ENCODE assay signal across 8 mouse cellular contexts in the genomic region with DNA sequence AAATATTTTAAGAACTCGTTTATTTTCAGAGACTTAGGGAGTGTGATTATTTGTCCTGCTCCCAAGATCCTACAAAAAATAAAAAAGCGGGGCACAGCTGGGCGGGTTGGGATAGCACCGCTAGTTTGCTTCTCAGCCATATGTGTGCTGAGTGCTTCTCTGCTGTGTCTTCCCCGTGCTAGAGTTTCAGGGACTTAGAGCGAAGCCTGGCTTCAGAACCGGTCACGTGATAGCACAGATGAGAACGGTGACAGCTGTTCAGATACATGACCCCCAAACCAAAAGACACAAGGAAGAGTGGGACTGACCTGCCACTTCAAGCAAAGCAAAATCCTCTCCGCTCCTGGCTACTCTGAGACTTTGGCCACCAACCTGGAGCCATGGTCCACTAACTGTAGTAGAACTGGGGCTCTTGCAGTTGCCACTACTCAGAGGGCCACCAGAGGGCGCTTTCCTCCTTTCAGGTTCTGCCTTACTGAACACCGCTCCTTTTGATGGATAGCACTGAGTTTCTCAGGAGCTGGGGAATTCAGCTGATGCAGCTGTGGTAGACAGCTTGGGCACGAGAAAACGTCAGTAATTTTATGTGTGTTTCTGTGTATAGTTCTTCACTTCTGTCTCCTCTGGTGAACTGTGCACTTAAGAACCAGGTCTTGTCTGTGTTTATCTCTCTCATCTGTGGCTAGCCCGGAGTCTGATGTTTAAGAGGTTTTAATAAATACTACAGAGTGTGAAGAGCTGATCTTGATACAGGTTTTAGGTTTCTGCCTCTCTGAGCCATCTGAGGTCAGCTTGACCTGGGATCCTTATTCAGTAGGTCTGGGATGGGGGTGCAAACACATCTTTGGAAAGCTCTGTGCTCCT.
DNase-seq lines count a peak whose midpoint lies in the region; ATAC-seq and TF ChIP-seq lines count a peak whose summit lies in the region.

No protein-coding gene starts in this region.

- TF ChIP-seq CTCF in C2C12 (IDR thresholded peaks at IDR 0.05; ENCODE audit: control insufficient read depth, insufficient read depth, insufficient read length) = peak; percentile 71
- peak; percentile 98 for TF ChIP-seq CTCF in brain, embryonic 14.5 days (IDR thresholded peaks at IDR 0.05; ENCODE audit: borderline replicate concordance, extremely low read depth, insufficient read depth, insufficient read length)

- no peaks in the 10 kb centered on the region for H3K9me3 ChIP-seq in heart, embryonic 12.5 days (replicated peaks)
- no peaks in the 10 kb centered on the region for H3K9me3 ChIP-seq in kidney, embryonic 16.5 days (ENCODE audit: low read length)

- H3K27me3 ChIP-seq in C2C12 (ENCODE audit: control insufficient read depth, insufficient read depth, insufficient read length) = no peaks in the 10 kb centered on the region
- H3K27me3 ChIP-seq in heart, embryonic 12.5 days (replicated peaks) = no peaks in the 10 kb centered on the region
- H3K27me3 ChIP-seq in kidney, embryonic 16.5 days (ENCODE audit: insufficient read depth, low read length) = no peaks in the 10 kb centered on the region; the same call in 1 of the 2 replicates
- H3K27me3 ChIP-seq in splenic B cell, adult 2 months (ENCODE audit: control insufficient read depth, insufficient read depth, low read length, poor library complexity, severe bottlenecking) = no peaks in the 10 kb centered on the region

- no peak overlapping the region for H3K27ac ChIP-seq in heart, embryonic 12.5 days (ENCODE audit: poor library complexity, severe bottlenecking)
- no peak overlapping the region for H3K27ac ChIP-seq in kidney, embryonic 16.5 days (ENCODE audit: low read length)

- DNase-seq in brain, embryonic 14.5 days (ENCODE audit: low read depth) = peak; percentile 94
- DNase-seq in liver = peak; percentile 84
- peak; percentile 74 for DNase-seq in naive thymus-derived CD4-positive, alpha-beta T cell, adult 2 months (ENCODE audit: low read depth)
- DNase-seq in splenic B cell, adult 2 months (ENCODE audit: low read depth, low spot score) = peak; percentile 67

- no peak overlapping the region for H3K4me2 ChIP-seq in heart, embryonic 12.5 days
- peak overlapping the region; percentile 22; the same call in 1 of the 2 replicates for H3K4me2 ChIP-seq in kidney, embryonic 16.5 days (replicated peaks; ENCODE audit: low read depth, low read length)

- H3ac ChIP-seq in C2C12 (ENCODE audit: control insufficient read depth, insufficient read length, low read depth) = no peak overlapping the region

- peaks cover 36% of the 10 kb centered on the region for H3K4me1 ChIP-seq in heart, embryonic 12.5 days (replicated peaks)
- peaks cover 14% of the 10 kb centered on the region for H3K4me1 ChIP-seq in kidney, embryonic 16.5 days (ENCODE audit: insufficient read depth, low read length)

- H3K79me2 ChIP-seq in C2C12 (ENCODE audit: control insufficient read depth, insufficient read depth) = no peaks in the 10 kb centered on the region

- no peak for TF ChIP-seq POLR2A in brain, embryonic 14.5 days (IDR thresholded peaks at IDR 0.05; ENCODE audit: borderline replicate concordance, extremely low read depth, insufficient read depth, insufficient read length, poor library complexity, severe bottlenecking)

- 0 out of 2 replicates have a peak overlapping the region, but pooled peaks have one; percentile 28 for H3K9ac ChIP-seq in heart, embryonic 12.5 days
- H3K9ac ChIP-seq in kidney, embryonic 16.5 days (replicated peaks; ENCODE audit: low read length) = no peak overlapping the region

- 51% methylated on average over 15 of the region's 15 CpGs for WGBS in heart, embryonic 12.5 days
- 48% methylated on average over 15 of the region's 15 CpGs for WGBS in kidney, embryonic 16.5 days

- H3K79me3 ChIP-seq in C2C12 (ENCODE audit: low read depth) = no peaks in the 10 kb centered on the region

- ATAC-seq in erythroid progenitor cell, adult 5-6 weeks (replicated peaks; ENCODE audit: low FRiP score, poor library complexity, severe bottlenecking) = peak; percentile 73
- peak; percentile 81 for ATAC-seq in heart, embryonic 12.5 days (ENCODE audit: insufficient number of reproducible peaks, low FRiP score)
- peak; percentile 91 for ATAC-seq in kidney, embryonic 16.5 days (ENCODE audit: low FRiP score, low TSS enrichment)

- H3K36me3 ChIP-seq in C2C12 (ENCODE audit: control insufficient read depth, insufficient read depth) = no peaks in the 10 kb centered on the region
- H3K36me3 ChIP-seq in heart, embryonic 12.5 days = no peaks in the 10 kb centered on the region
- no peaks in the 10 kb centered on the region for H3K36me3 ChIP-seq in kidney, embryonic 16.5 days (ENCODE audit: insufficient read depth, low read length)
- H3K36me3 ChIP-seq in splenic B cell, adult 2 months (ENCODE audit: control insufficient read depth, insufficient read depth, low read length, poor library complexity, severe bottlenecking) = no peaks in the 10 kb centered on the region

- no peak overlapping the region for H3K4me3 ChIP-seq in C2C12 (ENCODE audit: insufficient read depth, poor library complexity, severe bottlenecking)
- H3K4me3 ChIP-seq in heart, embryonic 12.5 days = no peak overlapping the region
- no peak overlapping the region for H3K4me3 ChIP-seq in kidney, embryonic 16.5 days (ENCODE audit: low read length)

TF ChIP-seq in C2C12, 6 proteins besides CTCF, POLR2A, EP300 and RAD21:
- TF ChIP-seq MYOG (IDR thresholded peaks at IDR 0.05; ENCODE audit: control insufficient read depth, extremely low read depth, insufficient read length) (no peak), USF1 (IDR thresholded peaks at IDR 0.05; ENCODE audit: low read depth) (peak; percentile 80), MAX (IDR thresholded peaks at IDR 0.05) (no peak), MYOD1 (IDR thresholded peaks at IDR 0.05; ENCODE audit: control insufficient read depth, insufficient read length, low read depth) (peak; percentile 24)
